8 mouse cellular contexts compared by ENCODE assay signal in the genomic region with DNA sequence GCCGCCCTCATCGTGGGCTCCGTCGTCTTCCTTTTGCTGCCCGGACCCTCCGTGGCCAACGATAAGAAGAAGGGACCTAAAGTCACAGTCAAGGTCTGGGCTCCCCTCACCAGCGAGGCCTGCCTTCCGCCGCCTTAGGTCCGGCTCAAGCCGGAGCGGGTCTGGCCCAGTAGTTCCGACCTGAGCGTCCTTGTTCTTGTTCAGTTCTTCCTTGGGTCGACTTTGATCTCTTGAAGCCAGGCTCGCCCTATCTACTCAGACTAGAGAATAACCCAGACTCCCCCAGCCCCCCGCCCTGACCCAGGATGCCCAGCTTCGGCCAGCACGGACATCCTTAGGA. TPM values are rescaled to one million over a fixed set of nuclear protein-coding genes. Genes with fewer than 3 reads are reported as not detected.
A peak's percentile ranks its signal among the peaks of the same experiment; 100 is the strongest.
DNase-seq lines count a peak whose midpoint lies in the region; ATAC-seq and TF ChIP-seq lines count a peak whose summit lies in the region.

No protein-coding gene starts in this region.

- TF ChIP-seq CTCF in bone marrow, adult 2 months (IDR thresholded peaks at IDR 0.05; ENCODE audit: control insufficient read depth, insufficient read depth, low read length) = no peak

- H3K9ac ChIP-seq in heart, embryonic 16.5 days (ENCODE audit: low read length) = peak overlapping the region; percentile 93
- peak overlapping the region; percentile 84 for H3K9ac ChIP-seq in hindbrain, embryonic 14.5 days
- peak overlapping the region; percentile 91 for H3K9ac ChIP-seq in midbrain, embryonic 14.5 days (replicated peaks; ENCODE audit: low read length)

- H3K27me3 ChIP-seq in heart, embryonic 16.5 days (ENCODE audit: control insufficient read depth, insufficient read depth, low read length) = no peaks in the 10 kb centered on the region
- no peaks in the 10 kb centered on the region for H3K27me3 ChIP-seq in hindbrain, embryonic 14.5 days (ENCODE audit: control insufficient read depth, insufficient read depth, low read length)
- no peaks in the 10 kb centered on the region for H3K27me3 ChIP-seq in midbrain, embryonic 14.5 days (ENCODE audit: control insufficient read depth, insufficient read depth, low read length)

- peak overlapping the region; percentile 80 for H3K27ac ChIP-seq in heart, embryonic 16.5 days (ENCODE audit: low read length)
- H3K27ac ChIP-seq in bone marrow, adult 2 months (ENCODE audit: control insufficient read depth, insufficient read depth, low read depth, low read length, poor library complexity) = peak overlapping the region; percentile 87
- peak overlapping the region; percentile 87 for H3K27ac ChIP-seq in hindbrain, embryonic 14.5 days
- H3K27ac ChIP-seq in midbrain, embryonic 14.5 days (replicated peaks; ENCODE audit: low read depth, low read length) = peak overlapping the region; percentile 84

- DNase-seq in heart, postnatal 4 days = no peak
- no peak for DNase-seq in hindbrain, embryonic 14.5 days (ENCODE audit: low spot score)
- no peak for DNase-seq in midbrain, embryonic 14.5 days
- DNase-seq in ovary, postnatal 36 days (ENCODE audit: low spot score) = no peak
- DNase-seq in T-cell, adult 2 months (ENCODE audit: low spot score) = no peak
- no peak for DNase-seq in cerebellum, postnatal 25 days

- WGBS in heart, embryonic 16.5 days = 0% methylated on average over 20 of the region's 20 CpGs
- WGBS in bone marrow, adult 2 months = under 1% methylated on average over 20 of the region's 20 CpGs
- under 1% methylated on average over 20 of the region's 20 CpGs for WGBS in hindbrain, embryonic 14.5 days
- under 1% methylated on average over 20 of the region's 20 CpGs for WGBS in midbrain, embryonic 14.5 days

- H3K36me3 ChIP-seq in heart, embryonic 16.5 days (ENCODE audit: control insufficient read depth, insufficient read depth) = peaks cover 28% of the 10 kb centered on the region
- peaks cover 28% of the 10 kb centered on the region for H3K36me3 ChIP-seq in hindbrain, embryonic 14.5 days (replicated peaks; ENCODE audit: control insufficient read depth, insufficient read depth)
- peaks cover 26% of the 10 kb centered on the region for H3K36me3 ChIP-seq in midbrain, embryonic 14.5 days (ENCODE audit: control insufficient read depth, insufficient read depth, low read length)

- no peaks in the 10 kb centered on the region for H3K9me3 ChIP-seq in heart, embryonic 16.5 days (replicated peaks; ENCODE audit: control insufficient read depth, low read length)
- H3K9me3 ChIP-seq in hindbrain, embryonic 14.5 days (ENCODE audit: control insufficient read depth, low read length) = no peaks in the 10 kb centered on the region
- H3K9me3 ChIP-seq in midbrain, embryonic 14.5 days (ENCODE audit: control insufficient read depth, low read length) = no peaks in the 10 kb centered on the region

- peak overlapping the region; percentile 95 for H3K4me3 ChIP-seq in heart, embryonic 16.5 days (ENCODE audit: low read length)
- H3K4me3 ChIP-seq in bone marrow, adult 2 months (replicated peaks; ENCODE audit: control insufficient read depth, low read depth, low read length) = peak overlapping the region; percentile 89
- peak overlapping the region; percentile 80 for H3K4me3 ChIP-seq in hindbrain, embryonic 14.5 days (replicated peaks; ENCODE audit: low read length)
- peak overlapping the region; percentile 65 for H3K4me3 ChIP-seq in midbrain, embryonic 14.5 days (replicated peaks; ENCODE audit: low read depth, low read length)

- peak; percentile 54 for ATAC-seq in heart, embryonic 16.5 days (replicated peaks; ENCODE audit: extremely low read depth, insufficient read depth, low FRiP score)
- ATAC-seq in hindbrain, embryonic 14.5 days (ENCODE audit: low FRiP score) = peak; percentile 71
- ATAC-seq in midbrain, embryonic 14.5 days (ENCODE audit: low FRiP score, low TSS enrichment) = peak; percentile 72

- H3K4me2 ChIP-seq in heart, embryonic 16.5 days (ENCODE audit: low read depth, low read length) = peak overlapping the region; percentile 84
- H3K4me2 ChIP-seq in hindbrain, embryonic 14.5 days (replicated peaks) = peak overlapping the region; percentile 71
- peak overlapping the region; percentile 58 for H3K4me2 ChIP-seq in midbrain, embryonic 14.5 days (ENCODE audit: low read length)

- TF ChIP-seq POLR2A in bone marrow, adult 2 months (IDR thresholded peaks at IDR 0.05; ENCODE audit: borderline replicate concordance, control insufficient read depth, low read depth, low read length) = no peak

- peaks cover 21% of the 10 kb centered on the region for H3K4me1 ChIP-seq in heart, embryonic 16.5 days (ENCODE audit: control insufficient read depth, insufficient read depth, low read length)
- H3K4me1 ChIP-seq in bone marrow, adult 2 months (ENCODE audit: control insufficient read depth, insufficient read depth, low read length) = no peaks in the 10 kb centered on the region; the same call in 1 of the 2 replicates
- H3K4me1 ChIP-seq in hindbrain, embryonic 14.5 days (replicated peaks; ENCODE audit: control insufficient read depth, insufficient read depth, low read length) = peaks cover 18% of the 10 kb centered on the region
- peaks cover 17% of the 10 kb centered on the region for H3K4me1 ChIP-seq in midbrain, embryonic 14.5 days (ENCODE audit: control insufficient read depth, insufficient read depth, low read length)

RNA-seq across cellular contexts. Expression of a gene that starts 0.3 kb away (rescaled TPM):
- polyA plus RNA-seq in heart, embryonic 16.5 days (2015; fragmentation: Nextera tagmentation; extraction: Ambion mirVana) = 354 and 365 TPM in 2 replicates
- 100 to 1,000 TPM; 284 to 297 TPM for total RNA-seq in heart, postnatal 4 days (2021)
- 88.9 and 169 TPM in 2 replicates for polyA plus RNA-seq in bone marrow, adult 2 months (2011; ENCODE audit: insufficient read depth, insufficient read length, low replicate concordance, missing spikeins)
- polyA plus RNA-seq in hindbrain, embryonic 14.5 days (2014; fragmentation: Nextera tagmentation; extraction: Ambion mirVana) = 364 and 387 TPM in 2 replicates
- 333 and 347 TPM in 2 replicates for polyA plus RNA-seq in midbrain, embryonic 14.5 days (2014; fragmentation: Nextera tagmentation; extraction: Ambion mirVana)

RNA-seq across cellular contexts. Expression of a gene that starts 9.2 kb away (rescaled TPM):
- polyA plus RNA-seq in heart, embryonic 16.5 days (2015; fragmentation: Nextera tagmentation; extraction: Ambion mirVana) = 1.4 and 1.8 TPM in 2 replicates
- 1 to 10 TPM; 1.1 to 1.2 TPM for total RNA-seq in heart, postnatal 4 days (2021)
- 21.4 and 26.4 TPM in 2 replicates for polyA plus RNA-seq in bone marrow, adult 2 months (2011; ENCODE audit: insufficient read depth, insufficient read length, low replicate concordance, missing spikeins)
- 9.0 TPM in 2 replicates for polyA plus RNA-seq in hindbrain, embryonic 14.5 days (2014; fragmentation: Nextera tagmentation; extraction: Ambion mirVana)
- 6.5 and 8.2 TPM in 2 replicates for polyA plus RNA-seq in midbrain, embryonic 14.5 days (2014; fragmentation: Nextera tagmentation; extraction: Ambion mirVana)
